Mouse (Mus musculus) urinary bladder, adult 2 months (tissue): ENCODE results near the gene Rnf152. TPM values are rescaled to one million over a fixed set of nuclear protein-coding genes. Genes with fewer than 3 reads are reported as not detected.

Experiments used
- DNase-seq: peaks from one replicate; pipeline ENCODE4 v3.0.0; 2022; ENCODE audit warnings: low spot score
- polyA plus RNA-seq: library from polyadenylated mRNA; depleted of rRNA; stranded (reverse); fragments of >200 nt; gene quantifications from 2 replicates; pipeline ENCODE4 v1.2.3, GENCODE M21; 2012

The Rnf152 gene
- polyA plus RNA-seq, 1 experiment = 2.0 TPM

DNA sequence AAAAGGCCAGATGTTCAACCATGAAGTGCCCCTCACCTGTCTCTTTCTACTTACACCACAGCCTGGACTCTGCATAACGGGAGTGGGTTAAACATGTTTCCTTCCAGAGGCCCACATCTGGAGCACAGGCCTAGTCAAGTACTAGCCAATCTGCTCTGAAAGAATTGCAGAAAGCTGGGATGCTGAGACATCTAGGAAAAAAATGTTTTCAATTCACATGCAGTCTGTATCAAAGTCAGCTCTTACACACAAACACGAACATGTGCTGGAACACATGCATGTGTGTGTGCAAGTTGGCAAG is 44.0 kb downstream of the Rnf152 start:
- no peak for DNase-seq

DNA sequence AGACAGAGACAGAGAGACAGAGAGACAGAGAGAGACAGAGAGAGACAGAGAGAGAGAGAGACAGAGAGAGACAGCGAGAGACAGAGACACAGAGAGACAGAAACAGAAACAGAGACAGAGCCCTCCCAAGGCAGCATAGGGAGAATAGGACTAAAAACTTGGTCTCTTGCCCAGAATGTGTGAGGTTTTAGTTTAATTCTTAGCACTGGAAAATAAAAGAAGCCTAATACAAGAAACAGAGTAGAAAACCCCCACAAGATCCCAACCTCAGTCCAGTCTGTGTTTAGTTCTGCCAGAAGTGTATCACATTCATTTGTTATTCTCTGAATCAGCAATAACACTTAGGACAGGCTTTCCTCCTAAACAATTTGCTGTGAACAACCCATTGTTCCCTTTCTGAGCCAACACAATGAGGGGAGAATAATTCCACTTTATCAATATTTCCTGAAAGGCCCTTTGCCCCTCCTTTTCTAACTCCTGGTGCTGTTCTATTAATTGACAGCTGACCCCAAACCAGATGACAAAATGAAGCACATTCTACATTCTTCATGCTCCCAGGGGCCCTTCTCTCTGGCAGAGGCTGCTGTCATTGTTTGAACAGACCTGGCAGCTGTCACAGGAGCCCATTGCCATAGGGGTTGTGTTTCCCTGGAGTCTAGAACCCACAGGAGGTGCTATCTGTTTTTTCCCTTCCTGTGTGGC is 44.5 kb downstream of the Rnf152 start:
- no peak for DNase-seq

DNA sequence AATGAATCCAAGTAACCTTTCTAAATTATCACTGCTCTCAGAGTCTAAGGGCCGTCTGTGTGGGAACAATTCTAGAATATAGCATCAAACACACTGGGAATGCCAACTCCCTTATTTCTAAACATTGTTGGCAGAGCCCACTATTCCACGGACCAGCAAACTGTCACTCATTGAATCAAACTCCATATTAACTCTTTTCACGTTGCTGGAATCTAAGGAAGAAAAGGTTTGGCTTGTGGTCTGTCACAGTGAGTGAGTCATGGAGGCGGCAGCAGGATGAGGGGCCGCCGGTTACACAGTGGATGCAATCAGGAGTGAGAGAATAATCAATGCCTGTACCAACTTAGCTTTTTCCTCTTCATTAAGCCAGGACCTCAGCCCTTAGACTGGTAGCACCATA is 54.3 kb downstream of the Rnf152 start:
- DNase-seq = no peak

DNA sequence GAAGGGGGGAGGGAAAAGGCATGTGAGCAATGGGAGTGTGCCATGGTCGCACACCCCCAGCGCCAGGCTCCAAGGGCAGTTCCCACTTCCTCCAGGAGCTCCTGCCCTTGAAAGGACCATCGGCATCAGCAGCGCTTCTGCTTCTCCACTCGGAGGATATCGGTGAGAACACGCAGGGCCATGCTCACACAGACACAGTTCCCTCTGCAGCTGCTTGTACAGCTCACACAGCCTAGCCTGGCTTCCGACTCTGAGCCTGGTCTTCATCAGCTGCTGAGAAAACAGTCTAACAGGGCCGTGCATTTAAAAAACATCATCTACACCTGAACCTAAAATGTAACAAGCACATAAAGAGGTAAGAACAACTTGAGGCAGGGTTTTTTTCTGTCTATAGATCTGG is 54.7 kb downstream of the Rnf152 start:
- DNase-seq = no peak

DNA sequence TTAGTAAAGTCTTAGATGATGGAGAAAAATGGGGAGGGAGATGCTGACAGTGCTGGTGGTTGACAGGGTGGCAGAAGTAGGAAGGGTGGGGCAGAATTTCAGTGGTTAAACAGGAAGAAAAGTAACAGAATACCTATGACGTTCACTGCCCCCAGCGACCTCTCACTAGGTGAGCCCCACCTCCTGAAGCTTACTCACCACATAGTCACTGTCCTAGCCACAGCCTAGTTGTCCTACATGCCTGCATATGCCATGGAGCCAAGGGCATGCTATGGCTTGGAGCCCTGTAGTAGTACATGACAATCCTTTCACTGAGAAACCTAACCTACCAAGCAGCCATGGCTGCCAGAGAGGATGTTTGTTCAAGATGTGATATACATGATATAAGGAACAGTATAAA is 64.7 kb downstream of the Rnf152 start:
- no peak for DNase-seq

DNA sequence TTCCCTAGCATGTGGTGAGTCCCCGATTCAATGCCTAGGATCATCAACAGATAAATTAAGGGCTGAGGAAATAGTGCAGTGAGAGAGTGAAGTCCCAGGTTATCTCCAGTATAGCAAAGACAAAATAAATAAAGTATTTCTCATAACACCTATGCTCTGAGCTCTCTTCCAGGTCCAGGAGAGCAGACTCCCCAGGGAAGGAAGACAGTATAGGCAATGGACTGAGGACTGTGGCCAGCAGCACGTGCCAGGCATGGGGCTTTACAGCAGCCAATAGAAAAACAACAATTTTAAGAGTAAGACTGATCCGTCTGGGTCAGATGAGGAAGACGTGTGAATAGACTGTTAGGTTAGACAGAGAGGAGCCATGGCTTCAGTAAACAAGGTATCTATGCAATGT is 69.0 kb downstream of the Rnf152 start:
- no peak for DNase-seq

DNA sequence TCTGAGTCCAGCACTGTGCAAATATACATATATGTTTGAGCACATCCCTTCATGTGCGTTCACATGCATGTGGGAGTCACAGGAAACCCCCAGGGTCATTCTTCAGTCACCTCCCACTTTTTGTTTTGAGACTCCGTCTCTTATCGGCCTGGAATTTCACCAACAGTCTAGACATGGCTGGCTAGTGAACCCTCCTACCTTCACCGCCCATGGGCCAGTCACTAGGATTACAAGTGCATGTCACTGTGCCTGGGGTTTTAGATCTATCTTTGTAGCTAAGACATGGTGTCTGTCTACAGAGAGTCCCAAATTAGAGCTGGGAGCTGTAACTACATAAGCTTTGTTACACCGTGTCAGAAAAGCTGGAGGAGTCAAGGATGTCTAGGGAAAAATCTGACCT is 69.6 kb downstream of the Rnf152 start:
- no peak for DNase-seq

DNA sequence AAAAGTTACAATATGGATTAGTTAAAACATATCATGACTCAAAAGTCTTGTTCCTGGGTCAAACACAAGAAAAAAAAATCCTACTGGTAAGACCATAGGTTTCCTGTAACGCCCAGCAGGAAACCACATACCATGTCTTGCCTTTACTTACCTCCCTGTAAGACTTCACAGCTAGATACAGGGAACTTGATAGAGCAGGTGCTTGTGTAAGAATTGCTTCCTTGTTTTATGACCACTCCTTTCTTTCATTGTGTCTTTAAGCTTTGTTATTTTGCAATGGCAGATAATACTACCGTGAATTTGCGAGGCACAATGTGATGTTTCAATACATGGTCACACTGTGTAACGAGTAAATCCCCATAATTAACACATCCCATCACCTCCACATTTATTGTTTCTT is 71.5 kb downstream of the Rnf152 start:
- no peak for DNase-seq

DNA sequence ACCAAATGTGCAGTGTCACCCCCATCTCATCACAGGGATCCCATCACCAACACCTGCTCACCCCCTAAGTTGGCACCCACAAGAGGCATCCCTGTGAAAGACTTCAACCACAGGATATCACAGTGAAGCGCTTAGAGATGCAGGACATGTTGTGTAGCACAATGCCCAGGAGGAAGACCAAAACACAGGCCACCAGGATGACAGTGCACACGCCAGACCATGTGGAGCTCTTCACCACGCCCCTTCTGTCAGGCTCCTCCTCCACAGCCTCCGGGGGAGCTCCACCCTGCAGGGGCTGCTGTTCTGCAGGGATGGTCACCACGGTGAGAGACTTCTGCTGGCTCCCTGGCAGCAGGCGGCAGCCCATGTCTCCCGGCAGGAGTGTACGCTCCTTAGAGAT is 72.4 kb downstream of the Rnf152 start:
- DNase-seq = no peak

DNA sequence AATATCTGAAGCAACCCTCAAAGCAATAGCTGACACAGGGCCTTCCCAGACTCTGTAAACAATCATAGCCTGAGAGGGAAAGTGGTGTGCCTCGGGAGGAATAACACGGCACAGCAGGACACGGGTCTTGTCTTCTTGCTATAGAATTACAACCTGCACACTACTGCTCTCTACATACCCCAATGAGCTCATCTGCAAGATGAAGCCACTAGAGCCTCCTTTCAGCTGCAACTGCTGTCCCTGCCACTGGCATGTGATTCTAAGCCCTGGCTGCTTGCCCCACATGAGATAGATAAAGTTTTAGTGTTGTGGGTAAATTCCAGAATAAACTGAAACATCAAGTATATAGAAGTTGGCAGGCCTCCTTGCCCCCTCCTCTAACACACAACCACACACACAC is 75.2 kb downstream of the Rnf152 start:
- DNase-seq = no peak

DNA sequence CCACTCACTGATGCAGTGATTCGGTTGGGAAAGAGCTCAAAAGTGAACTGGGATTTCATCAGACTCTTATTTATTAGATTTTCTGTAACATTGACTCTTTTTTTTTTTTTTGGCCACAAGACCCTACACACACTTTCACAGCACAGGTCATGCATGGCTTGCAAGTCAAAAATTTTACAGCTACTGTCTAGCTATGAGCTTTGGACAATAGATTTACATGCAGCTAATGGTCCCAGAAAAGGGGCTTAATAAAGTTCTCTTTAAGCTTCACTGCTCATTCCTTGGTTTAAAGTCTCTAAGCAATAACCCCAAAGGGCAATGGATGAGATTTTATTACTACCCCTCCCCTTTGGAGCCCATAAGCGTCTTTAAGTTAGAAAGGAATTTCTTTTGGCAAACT is 76.3 kb downstream of the Rnf152 start:
- no peak for DNase-seq

DNA sequence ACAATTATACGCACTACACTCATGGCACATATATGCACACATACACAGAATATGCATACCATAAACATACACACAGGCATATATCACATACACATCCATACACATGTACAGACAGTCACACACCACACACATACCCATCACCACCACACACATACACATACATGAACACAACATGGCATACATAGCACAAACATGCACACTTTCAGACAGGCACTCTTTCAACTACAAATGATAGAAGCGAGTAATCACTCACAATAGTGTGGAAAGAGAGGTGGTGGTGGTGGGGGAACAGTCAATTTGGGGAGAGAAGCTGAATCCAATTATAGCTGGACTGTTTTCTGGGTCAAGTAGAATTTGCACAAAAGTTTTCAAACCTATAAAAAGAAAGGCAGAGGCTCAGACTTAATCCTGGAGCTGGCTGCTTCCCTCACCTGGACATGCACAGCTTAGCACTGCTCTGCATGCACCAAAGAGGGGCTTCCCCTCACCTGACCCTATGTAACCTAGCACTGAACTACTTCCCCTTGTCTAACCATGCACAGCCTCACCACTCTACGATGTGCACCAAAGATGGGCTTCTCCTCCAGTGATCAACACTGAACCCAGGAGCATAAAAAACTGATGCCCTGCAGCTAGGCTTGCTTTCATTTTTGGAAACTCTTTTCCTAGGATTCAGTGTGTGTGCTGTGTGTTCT is 81.9 kb downstream of the Rnf152 start:
- DNase-seq = no peak

DNA sequence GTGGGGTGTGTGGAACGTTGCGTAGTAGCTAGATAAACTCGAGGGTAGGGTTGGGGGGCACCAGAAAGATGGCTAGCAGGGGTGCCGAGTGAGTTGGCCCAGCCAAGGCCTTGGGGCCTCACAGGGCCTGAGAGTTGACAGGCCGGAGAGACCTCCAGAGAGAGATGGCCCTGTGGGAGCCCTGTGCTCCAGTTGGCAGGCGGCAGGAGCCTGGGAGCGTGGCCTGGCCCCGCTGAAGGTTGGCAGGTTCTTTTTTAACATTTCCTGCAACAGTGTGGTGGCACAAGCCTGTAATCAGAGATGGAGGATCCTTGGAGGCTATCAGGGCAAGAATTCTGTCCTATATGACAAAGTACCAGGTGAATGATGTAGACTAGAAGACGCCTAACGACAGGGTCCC is 85.4 kb downstream of the Rnf152 start:
- no peak for DNase-seq

DNA sequence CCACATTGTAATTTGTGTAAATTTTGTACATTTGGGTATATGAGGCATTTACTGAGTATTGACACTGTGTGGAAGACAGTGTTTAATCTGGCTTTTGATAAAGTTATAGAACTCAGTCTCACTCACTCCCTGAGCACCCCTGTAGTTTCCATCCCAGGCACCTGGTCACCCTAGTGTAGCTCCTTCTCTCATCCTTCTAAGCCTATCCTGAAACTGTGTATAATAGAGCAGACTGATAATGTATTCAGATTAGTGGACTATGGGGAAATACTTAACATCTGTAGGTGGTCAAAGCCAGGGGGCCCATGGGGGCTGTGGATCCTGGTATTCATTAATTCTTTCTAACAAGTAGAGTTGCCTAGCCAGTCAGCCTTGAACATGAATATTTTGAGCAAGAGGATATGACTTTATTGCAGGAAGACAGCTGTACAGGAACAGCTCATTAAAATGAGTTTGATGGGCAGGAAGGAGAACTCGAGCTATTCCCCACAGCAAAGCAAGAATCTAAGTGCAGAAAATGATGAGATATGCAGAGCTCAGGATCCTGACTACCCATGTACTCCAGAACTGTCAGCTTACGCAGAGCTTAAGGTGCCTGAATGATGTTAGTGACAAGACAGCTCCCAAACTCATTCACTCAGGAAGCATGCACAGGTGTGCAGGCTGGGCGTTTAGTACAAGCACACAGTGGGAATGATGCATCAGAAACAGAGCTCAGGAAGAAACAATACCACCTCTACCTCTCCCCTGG is 93.1 kb downstream of the Rnf152 start:
- DNase-seq = no peak

DNA sequence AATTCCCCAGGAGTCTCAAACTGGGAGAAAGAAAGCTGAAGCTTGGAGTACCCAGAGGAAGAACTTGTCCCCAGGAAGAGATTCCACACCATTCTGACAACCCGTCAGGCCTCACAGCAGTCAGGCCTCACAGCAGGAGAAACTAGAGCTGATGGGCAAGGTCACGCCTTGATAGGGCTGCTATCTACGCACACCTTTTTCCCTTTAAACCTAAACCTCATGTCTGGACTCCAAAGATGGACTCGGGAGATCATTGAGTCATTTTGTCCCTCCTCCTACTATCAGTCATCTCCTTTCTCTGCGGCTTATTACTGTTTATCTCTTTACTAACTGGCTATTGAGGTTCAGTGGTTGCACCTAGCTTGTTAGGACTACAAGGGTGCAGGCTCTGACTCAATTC is 96.3 kb downstream of the Rnf152 start:
- DNase-seq = no peak

DNA sequence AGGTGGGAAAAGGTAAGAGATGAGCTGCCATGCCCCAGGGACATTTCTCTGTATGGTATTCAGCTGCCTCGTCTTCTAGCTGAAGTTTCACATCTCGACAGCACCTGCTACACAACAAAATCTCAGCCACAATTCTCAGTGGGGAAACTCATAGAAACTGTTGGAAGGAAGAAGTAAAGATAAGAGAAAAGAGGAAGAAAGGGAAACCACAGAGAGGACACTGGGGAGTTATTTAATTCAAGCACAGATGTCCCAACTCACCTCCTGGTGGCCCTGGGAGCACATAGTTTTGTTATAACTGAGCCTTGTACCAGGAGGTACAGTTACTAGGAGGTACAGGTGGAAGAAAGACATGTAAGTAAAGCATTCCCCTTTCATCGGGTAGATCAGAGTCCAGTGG is 99.3 kb downstream of the Rnf152 start:
- no peak for DNase-seq

DNA sequence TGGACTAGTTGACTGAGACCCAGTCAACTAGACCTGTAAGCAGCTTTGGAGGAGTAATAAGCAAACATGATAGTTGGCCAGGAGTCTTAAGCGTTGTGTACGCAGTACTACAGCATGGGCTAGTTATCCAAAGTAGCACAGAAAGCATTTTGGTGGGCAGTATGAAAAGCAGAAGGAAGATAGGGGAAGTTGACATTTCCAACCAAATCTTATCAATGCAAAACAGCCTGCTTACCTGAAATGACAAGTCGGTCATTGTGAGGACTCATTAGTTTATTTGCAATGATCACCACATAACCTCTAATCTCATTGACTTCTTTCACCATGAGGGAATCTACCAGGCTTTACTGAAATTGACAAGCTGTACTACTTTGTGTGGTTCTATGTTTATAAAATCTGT is 107.3 kb downstream of the Rnf152 start:
- DNase-seq = no peak

DNA sequence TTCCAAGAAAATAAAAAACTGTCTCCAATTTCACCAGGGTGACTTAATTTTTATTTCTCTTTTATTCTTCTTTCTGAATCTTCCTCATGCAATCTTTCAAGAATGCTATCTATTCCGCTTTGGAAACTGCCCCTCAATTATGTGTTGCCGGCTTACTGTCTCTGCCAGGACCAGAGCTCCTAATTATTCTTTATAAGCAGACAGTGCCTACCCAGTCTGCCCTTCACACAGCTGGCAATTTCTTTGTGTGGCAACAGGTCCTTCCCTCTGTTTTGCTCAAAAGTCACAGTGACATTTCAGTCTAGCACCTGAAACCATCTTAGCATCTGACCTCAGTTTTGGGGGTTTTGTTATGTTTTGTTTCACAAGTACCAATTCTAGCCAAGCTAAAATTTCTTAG is 109.9 kb downstream of the Rnf152 start:
- no peak for DNase-seq

DNA sequence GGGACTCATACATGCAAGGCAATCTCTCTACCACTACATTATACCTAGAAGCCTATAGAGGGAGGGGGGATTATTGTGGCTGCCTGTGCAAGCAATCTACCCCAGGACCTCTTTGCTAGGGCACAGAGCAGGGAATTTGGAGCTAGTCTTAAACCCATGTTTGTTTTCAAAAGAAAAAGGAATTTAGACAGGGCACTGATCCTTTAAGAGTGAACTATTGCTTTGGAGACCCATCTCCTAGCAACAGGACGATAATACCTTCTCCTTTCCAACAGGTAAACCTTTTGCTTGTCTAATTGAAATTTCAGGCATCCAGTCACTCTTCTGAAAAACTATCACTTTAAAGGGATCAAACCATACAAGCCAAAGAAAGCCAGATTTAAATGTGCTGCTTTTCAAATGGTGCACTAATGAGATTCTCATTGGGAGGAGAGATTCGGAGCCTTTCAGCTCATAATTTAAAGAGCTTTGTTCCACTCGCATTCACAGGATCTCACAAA is 110.4 kb downstream of the Rnf152 start:
- no peak for DNase-seq

DNA sequence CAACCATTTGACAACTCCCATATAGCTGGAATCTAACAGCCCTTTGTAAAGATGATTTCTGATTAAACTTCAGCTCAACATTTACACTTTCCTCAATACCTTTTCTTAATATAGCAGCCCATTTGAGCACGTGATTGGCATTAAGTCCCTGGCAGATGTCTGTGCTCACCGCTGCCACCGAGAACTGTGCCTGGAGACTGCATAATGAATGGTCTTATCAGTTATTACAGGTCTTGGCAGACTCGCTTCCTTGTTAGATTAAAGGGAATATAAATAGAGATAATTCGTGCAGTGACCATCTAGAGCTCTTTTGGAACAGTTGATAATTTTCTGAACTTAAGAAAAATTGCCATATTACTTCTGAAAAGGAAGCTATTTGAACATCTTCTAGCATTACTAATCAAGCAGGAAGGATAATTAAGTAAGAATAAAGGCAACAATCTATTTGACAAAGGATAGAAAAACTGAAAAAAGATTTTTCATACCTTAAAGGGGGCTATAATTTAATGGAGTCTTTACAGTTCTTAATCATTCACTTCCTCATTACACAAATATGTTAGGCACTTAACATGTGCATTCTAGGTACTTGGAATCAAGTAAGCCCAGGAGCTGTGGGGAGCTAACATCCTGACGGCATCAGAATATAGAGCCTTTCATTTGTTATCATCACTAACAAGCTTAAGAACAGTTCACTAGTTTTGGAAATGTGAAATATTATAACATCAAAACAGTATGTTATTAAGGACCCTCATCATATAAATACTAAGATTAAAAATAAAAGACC is 113.0 kb downstream of the Rnf152 start:
- no peak for DNase-seq

DNA sequence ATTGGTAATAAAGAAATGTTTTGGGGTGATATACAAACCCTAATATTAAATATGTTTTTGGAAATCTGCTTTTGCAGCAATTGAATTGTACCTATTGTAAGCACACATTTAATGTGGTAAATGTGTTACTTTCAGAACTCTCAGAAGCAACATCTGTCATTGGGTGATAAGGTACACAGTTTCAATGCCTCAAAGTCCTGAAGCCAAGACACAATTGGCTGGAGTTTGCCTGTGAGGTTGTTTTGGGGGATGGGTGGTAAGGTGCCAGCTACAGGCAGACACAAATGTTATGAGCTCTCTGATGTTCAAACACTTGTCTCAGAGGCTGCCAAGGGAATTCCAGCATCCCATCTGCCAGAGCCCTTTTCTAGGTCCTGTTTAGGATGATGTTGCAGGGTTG is 116.3 kb downstream of the Rnf152 start:
- no peak for DNase-seq
